Mouse (Mus musculus): ENCODE measurements around the gene Ccp110. TPM values are rescaled to one million over a fixed set of nuclear protein-coding genes. Genes with fewer than 3 reads are reported as not detected.

Gene Ccp110
- total and polyA plus RNA-seq, 3 experiments, result 10.4 to 12.3 TPM; not detected in 1

DNA sequence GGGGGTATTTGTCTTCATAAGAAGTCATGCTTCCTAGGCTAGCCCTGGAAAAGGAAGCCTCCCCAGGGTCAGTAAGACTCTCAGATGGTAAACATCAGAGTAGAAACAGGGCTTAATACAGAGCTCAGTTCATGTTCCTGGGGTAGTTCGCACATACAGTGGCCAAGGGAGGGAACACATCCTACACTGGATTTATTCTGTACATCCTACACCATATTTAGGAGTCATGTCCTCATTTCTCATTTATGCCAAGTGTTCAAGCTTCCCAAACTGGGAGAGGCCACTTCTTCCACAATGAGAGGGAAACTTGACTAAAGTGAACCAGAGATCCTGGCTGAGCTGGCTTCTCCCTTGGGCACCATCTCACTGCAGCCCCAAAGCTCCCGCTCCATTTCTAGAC, 44.6 kb upstream of the Ccp110 start:
- Histone ChIP-seq H3K27ac (ENCODE audit: control insufficient read depth, low read depth, low read length) (no peak overlapping the region), H3K79me2 (ENCODE audit: control insufficient read depth, insufficient read depth, low read length, poor library complexity) (no peaks in the 10 kb centered on the region), H3K4me3 (ENCODE audit: control insufficient read depth in 1 of 2, insufficient read depth in 1 of 2, low read depth in 2 of 2, low read length in 2 of 2) (no peak overlapping the region), H3K9me3 (replicated peaks; ENCODE audit: insufficient read depth, low read length) (no peaks in the 10 kb centered on the region), H3K9ac (ENCODE audit: control insufficient read depth, low read depth, low read length, poor library complexity, severe bottlenecking) (no peak overlapping the region), H3K36me3 (ENCODE audit: control insufficient read depth in 1 of 2, insufficient read depth in 2 of 2, low read length in 2 of 2) (no peaks in the 10 kb centered on the region), H3K27me3 (ENCODE audit: control insufficient read depth in 1 of 2, insufficient read depth in 2 of 2, low read length in 2 of 2) (peaks cover 0 to 3% of the 10 kb centered on the region in 2 experiments; a peak in 2 of 4 replicates), H3K4me1 (ENCODE audit: control insufficient read depth in 1 of 2, insufficient read depth in 2 of 2, low read length in 2 of 2) (no peaks in the 10 kb centered on the region)
- no peak for TF ChIP-seq ETS1 (IDR thresholded peaks at IDR 0.05; ENCODE audit: low read depth, low read length)
- TF ChIP-seq EP300 (IDR thresholded peaks at IDR 0.05; ENCODE audit: low read depth in 1 of 2, low read length in 2 of 2), result no peak
- no peak for TF ChIP-seq CHD1 (IDR thresholded peaks at IDR 0.05; ENCODE audit: low read depth, low read length)
- no peak for TF ChIP-seq MAFK (IDR thresholded peaks at IDR 0.05; ENCODE audit: borderline replicate concordance, low read depth, low read length)
- no peak for TF ChIP-seq POLR2AphosphoS2 (IDR thresholded peaks at IDR 0.05; ENCODE audit: low read length)
- TF ChIP-seq JUND (IDR thresholded peaks at IDR 0.05; ENCODE audit: low read depth, low read length), result no peak
- no peak for TF ChIP-seq POLR2AphosphoS5 (IDR thresholded peaks at IDR 0.05; ENCODE audit: borderline replicate concordance, low read depth, low read length)
- TF ChIP-seq HCFC1 (IDR thresholded peaks at IDR 0.05; ENCODE audit: low read depth, low read length), result no peak
- TF ChIP-seq NRF1 (IDR thresholded peaks at IDR 0.05; ENCODE audit: insufficient read depth, low read depth, low read length, poor library complexity, severe bottlenecking), result no peak
- no peak for TF ChIP-seq MAZ (IDR thresholded peaks at IDR 0.05; ENCODE audit: low read depth, low read length)
- DNase-seq (ENCODE audit: low read depth, low spot score), result no peak

DNA sequence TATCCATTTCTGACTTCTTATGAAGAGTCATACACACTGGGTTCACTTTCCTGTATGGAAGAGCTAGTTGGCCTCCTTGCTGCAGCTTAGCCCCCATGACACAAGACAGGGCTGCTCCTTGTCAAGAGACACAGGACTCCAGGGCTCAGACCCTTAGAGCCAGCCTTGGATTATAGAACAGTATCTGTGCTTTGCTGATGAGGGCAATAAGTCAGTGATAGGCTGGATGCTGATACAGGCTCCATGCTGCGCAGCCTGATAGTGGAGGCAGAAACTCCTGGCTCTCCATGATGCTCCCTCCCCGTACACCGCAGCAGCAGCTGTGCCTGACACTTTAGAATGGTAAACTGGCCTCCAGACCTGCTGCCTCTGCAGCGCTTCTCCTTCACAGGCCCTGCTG, 42.2 kb upstream of the Ccp110 start:
- Histone ChIP-seq H3K27ac (ENCODE audit: control insufficient read depth, low read depth, low read length) (no peak overlapping the region), H3K4me1 (ENCODE audit: control insufficient read depth in 1 of 2, insufficient read depth in 2 of 2, low read length in 2 of 2) (no peaks in the 10 kb centered on the region), H3K79me2 (ENCODE audit: control insufficient read depth, insufficient read depth, low read length, poor library complexity) (no peaks in the 10 kb centered on the region), H3K9me3 (replicated peaks; ENCODE audit: insufficient read depth, low read length) (no peaks in the 10 kb centered on the region), H3K36me3 (ENCODE audit: control insufficient read depth in 1 of 2, insufficient read depth in 2 of 2, low read length in 2 of 2) (no peaks in the 10 kb centered on the region), H3K9ac (ENCODE audit: control insufficient read depth, low read depth, low read length, poor library complexity, severe bottlenecking) (no peak overlapping the region), H3K4me3 (ENCODE audit: control insufficient read depth in 1 of 2, insufficient read depth in 1 of 2, low read depth in 2 of 2, low read length in 2 of 2) (no peak overlapping the region), H3K27me3 (ENCODE audit: control insufficient read depth in 1 of 2, insufficient read depth in 2 of 2, low read length in 2 of 2) (peaks cover 0 to 3% of the 10 kb centered on the region in 2 experiments; a peak in 2 of 4 replicates)
- TF ChIP-seq RCOR1 (IDR thresholded peaks at IDR 0.05; ENCODE audit: low read depth, low read length), result no peak
- TF ChIP-seq TCF12 (IDR thresholded peaks at IDR 0.05; ENCODE audit: low read depth, low read length), result no peak
- TF ChIP-seq MYB (IDR thresholded peaks at IDR 0.05; ENCODE audit: low read depth, low read length), result no peak
- no peak for TF ChIP-seq MAFK (IDR thresholded peaks at IDR 0.05; ENCODE audit: borderline replicate concordance, low read depth, low read length)
- TF ChIP-seq BHLHE40 (IDR thresholded peaks at IDR 0.05; ENCODE audit: borderline replicate concordance, low read depth, low read length), result no peak
- no peak for TF ChIP-seq USF2 (IDR thresholded peaks at IDR 0.05; ENCODE audit: borderline replicate concordance in 1 of 2, insufficient read depth in 1 of 2, low read depth in 1 of 2, low read length in 2 of 2)
- no peak for DNase-seq (ENCODE audit: low read depth, low spot score)

Data from MEL (cell line).